Mouse (Mus musculus) thymus, adult 18-20 months (tissue): ENCODE results near the gene Mettl2.
"Not testable (repeated sequence)": the region's sequence is repeated elsewhere in the genome, so short reads cannot be mapped to it uniquely, and the experiment has no call there.

Experiments
- DNase-seq, 2 experiments: peaks; one replicate each; pipeline ENCODE4 v3.0.0; 2022; ENCODE audit warnings: mixed read lengths in 2 of 2

Gene Mettl2

DNA sequence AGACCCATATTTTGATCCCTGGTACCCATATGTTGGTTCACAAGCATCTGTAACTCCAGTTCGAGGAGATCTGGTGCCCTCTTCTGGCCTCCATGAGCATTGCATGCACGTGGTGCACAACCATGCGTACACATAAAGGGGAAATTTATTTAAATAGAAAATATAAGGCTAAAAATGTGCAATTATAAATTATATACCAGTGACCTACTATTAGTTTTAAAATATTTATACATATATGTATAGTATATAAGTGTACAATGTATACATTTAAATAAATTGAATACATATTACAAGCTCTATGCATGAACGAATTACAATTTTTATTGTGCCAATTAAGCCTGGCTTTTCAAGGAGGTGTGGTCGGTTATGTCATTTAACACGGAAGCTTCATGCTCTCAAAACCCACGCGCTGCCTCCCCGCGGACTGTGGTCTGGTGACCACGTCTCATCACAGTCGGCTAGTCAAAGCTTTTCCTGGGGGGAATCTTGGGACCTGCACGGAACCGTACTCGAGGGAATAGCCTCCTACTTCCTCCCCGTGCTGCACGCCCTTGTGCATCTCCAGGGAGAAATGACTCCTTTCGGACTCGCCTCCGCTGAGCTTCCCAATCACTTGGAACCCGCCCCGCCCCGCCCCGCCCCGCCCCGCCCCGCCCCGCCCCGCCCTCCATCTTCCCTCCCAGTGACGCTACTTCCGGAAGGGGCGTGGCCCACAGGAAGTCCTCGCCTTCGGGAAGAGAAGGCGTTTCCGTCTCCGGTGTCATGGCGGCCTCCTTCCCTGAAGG, at the start of gene Mettl2:
TSS of gene Mettl2 (plus strand) at position 691 of the 785 bp plus-strand sequence.
- DNase-seq, result peak; percentile 49 to 65

- not testable (repeated sequence) for DNase-seq
These were observed 13.8 kb upstream of the Mettl2 start for GRCm38 (mm10) chr11:105112448-105112847.

DNA sequence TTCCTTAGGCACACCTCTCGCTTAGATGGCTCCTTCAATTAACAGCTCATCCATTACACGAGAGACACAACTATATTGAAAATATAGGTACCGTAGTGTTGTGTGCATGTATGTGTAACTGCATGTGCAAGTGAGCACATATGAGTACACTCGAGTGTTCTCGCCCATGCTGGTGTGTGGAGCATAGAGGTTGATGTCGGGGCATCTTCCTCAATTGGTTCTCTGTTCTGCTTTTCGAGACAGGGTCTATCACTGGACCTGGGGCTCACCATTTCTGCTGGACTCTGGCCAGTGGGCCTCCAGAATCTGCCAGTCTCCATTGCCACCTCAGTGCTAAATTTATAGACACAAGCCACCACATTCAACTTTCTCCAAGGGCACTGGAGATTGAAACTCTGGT, 8.4 kb upstream of the Mettl2 start:
- no peak for DNase-seq

DNA sequence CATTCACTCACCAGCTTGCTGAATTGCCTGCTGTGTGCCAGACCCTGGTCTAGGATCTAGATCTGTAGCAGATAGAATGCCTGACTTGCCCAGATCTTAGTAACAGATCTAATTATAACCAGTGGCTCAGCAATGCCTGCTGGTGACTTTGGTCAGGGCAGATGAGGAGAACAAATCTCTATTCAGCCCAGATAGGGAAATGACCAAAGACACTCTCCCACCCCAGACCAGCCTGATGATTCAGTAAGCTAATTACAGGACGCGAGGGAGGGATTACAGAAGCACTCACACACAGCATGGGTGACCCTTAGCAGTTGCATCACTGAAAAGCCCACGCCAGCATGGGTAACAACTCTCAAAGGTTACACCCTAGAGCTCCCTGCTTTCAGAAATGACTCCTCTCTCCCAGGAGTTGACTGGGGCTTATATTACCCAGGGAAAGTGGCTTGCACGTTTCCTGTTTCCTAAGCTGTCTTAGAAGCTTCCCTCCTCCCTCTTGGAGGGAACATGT, 5.6 kb upstream of the Mettl2 start:
- DNase-seq, result no peak

GRCm38 (mm10) chr11:105121792-105122191, 4.4 kb upstream of the Mettl2 start:
- not testable (repeated sequence) for DNase-seq

GRCm38 (mm10) chr11:105123986-105124385, 2.2 kb upstream of the Mettl2 start:
- DNase-seq, result peak in 1 of 2 experiments; percentile 12

GRCm38 (mm10) chr11:105126520-105127029, 350 bp downstream of the Mettl2 start:
- no peak for DNase-seq

- no peak for DNase-seq
These were observed 9.5 kb downstream of the Mettl2 start for GRCm38 (mm10) chr11:105135692-105136091.

GRCm38 (mm10) chr11:105137255-105137654, 11.0 kb downstream of the Mettl2 start:
- not testable (repeated sequence) for DNase-seq

GRCm38 (mm10) chr11:105140512-105140911, 14.3 kb downstream of the Mettl2 start:
- DNase-seq, result not testable (repeated sequence)

DNA sequence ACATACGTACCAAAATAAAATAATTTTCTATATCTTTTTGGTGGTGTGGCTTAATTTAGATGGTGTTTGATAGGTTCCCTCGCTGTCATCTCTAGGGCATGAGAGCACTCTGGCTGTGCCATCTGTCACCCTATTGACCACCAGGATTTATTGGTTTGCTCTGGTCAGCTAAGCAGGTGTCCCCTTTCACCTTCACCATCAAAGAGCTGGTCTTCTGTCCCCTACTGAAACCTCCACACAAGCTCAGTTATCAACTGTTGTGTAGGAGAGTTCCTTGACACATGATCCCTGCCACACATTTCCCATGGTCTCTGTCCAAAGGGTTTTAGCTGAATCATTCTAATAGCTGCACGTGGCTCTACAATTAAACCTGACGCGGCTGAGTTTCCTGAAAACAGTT, 14.9 kb downstream of the Mettl2 start:
- no peak for DNase-seq

DNA sequence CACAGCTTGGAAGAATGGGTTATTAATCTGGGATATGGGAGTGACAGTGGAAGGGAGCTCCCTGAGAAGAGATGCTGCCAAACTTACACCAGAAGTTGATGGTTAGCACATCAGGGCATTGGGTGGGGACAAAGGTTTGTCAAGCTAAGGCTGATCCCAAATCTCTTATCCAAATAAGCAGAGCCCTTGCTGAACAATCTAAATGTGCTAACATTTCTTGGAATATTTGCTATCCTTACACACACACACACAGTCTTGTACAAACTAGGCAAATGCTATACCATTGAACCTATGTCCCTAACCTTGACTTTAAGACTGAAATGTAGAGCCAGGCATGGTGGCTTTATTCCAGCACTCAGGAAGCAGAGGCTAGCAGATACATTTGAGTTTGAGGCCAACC, 17.3 kb downstream of the Mettl2 start:
- no peak for DNase-seq

DNA sequence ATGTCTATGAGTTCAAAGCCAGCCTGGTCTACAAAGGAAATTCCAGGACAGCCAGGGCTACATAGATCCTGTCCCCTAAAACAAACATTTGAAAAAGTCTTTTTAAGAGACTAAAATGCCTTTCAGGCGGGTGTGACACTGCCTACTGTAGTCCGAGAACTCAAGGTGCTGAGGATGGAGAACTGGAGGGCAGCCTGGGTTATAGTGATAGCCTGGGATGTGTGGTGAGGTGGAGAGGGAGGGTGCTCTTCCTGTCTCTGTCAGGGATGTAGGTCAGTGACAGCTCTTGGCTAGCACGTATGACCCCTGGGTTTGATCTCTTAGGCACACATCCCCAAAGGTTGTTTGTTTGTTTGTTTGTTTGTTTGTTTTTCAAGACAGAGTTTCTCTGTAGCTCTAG, 17.9 kb downstream of the Mettl2 start:
- no peak for DNase-seq

- DNase-seq, result no peak
These were observed 18.4 kb downstream of the Mettl2 start for GRCm38 (mm10) chr11:105144508-105145210.

DNA sequence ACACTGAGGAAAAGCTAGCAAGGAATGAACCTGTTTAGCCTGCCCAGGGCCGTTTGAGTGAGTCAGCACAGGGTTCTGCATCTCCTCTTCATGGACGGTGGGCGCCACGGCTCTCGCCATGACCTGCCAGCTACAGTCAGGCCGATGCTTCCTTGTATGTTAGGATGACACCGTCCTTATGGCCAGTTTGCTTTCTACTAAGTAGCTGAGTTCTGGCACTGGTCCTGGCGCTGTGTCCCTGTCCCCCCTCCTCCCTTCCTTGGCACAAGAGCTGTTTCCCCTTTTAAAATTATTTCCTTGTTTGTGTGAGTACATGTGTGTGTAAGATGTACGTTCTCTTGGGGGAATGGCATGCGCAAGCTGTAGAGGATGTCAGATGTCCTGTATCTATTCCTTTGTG, 19.0 kb downstream of the Mettl2 start:
- no peak for DNase-seq

DNA sequence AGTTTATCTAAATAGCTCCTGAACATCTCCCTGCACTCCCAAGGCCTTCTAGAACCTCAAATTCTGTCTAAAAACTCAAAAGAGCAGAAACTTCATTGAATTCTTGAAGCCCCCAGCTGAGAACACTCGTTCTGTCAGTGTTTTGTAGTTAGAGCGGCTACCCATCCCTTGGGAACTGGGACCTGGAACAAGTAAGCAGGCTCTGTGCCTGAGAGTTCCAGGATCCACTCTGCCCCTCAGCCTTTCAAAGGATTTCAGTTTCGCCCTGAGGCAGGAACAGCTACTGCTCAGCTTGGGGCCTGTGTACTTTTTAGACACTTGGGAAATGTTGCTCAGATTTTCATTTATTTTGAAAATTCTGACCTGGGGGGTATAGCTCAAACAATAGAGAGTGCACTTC, 20.4 kb downstream of the Mettl2 start, which contains the start of gene Gm10842:
TSS of gene Gm10842 (plus strand) at position 301 of the 400 bp plus-strand sequence.
- no peak for DNase-seq

GRCm38 (mm10) chr11:105149353-105149752, 23.1 kb downstream of the Mettl2 start:
- no peak for DNase-seq

GRCm38 (mm10) chr11:105149766-105150165, 23.5 kb downstream of the Mettl2 start:
- DNase-seq, result no peak

- DNase-seq, result no peak
These were observed 24.5 kb downstream of the Mettl2 start for GRCm38 (mm10) chr11:105150691-105151090.

DNA sequence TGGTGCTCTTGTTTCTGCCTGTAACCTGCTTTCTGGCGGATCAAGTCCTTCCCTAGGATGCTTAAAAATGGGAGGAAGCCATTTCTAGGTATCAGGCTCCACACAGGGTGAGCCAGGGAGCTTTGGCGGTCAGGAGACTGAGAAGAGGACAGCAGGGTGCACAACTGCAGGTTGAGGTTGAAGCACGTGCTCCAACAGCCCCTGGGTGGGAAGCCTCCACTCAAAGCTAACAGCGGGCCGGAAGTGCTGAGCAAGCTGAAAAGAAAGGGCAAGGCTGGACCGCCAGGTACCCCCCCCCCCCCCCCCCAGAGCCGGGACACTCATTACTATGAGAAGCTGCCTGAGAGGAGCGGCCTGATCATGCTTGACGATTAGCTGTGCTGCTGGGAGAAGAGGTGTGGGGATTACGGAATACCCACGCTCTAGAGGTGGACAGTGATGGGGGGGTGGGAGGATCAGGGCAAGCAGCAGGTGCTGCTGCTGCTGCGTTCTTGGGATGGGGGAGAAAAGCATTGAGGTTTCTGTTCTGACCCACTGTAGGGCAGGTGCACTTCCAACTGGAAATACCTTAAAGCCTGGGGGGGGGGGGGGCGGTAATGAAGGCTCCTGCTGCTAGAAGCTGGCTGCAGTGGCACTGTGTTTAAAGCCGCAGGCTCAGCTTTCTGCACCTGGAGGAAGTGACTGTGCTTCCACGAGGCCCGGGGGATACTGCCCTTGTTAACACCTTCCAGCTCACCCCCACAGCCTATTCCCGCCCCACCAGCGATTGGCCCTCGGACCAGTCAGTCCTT, 25.2 kb downstream of the Mettl2 start:
- peak; percentile 41 to 58 for DNase-seq

GRCm38 (mm10) chr11:105152017-105152300, 25.7 kb downstream of the Mettl2 start:
- no peak for DNase-seq

GRCm38 (mm10) chr11:105152357-105152899, 26.2 kb downstream of the Mettl2 start:
- no peak for DNase-seq
